Mouse (Mus musculus): Measurements from ENCODE around the gene Cerk. TPM values are rescaled to one million over a fixed set of nuclear protein-coding genes. Genes with fewer than 3 reads are reported as not detected.
"Not testable (repeated sequence)": the region's sequence is repeated elsewhere in the genome, so short reads cannot be mapped to it uniquely, and the experiment has no call there.

The Cerk gene
- polyA plus RNA-seq, 1 experiment from 2014 or later: 12.4 TPM

DNA sequence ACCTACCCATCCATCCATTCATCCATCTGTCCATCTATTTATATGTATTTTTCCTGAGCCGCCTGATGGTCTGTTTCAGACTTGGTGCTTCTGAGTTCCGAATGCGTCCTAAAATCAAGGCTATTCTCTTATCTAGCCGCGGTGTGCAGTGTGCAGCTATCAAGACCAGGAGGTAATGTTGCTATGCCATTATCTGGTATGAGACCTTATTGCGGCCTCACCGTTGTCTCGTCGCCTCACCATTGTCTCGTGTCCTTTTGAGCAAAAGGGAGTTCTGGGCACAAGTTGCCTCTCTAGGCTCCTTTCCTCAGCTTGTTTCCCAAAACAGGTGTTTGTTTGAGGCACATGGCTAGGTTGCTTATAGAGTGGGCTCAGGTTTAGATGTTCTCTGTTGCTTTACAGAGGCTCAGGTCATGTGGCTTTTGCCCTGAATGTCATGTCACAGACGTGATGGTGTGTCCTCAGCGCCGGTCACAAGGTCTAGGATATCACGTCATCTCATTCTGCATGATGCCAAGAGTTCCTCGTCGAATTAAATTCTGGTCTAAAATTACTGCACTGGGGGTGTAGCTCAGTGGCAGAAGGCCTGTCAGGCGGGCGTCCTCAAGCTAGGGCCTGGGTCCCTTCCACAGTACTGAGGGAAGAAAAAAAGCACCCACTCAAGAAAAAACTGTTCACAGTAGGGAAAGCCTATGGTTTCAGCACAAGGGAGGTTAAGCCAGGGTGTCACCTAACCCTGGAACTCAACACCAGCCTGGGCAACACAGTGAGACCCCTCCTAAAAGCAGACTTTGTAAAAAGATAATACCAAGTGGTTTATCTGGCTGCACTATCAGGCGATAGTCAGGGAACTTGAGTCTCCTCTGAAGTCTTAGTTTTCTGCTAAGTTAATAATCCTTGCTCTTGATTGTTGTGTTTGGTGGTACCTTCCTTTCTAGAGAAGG lies 81.3 kb downstream of the Cerk start:
- H3K27ac ChIP-seq: no peak overlapping the region
- H3K36me3 ChIP-seq: 0 out of 2 replicates have a peak, but pooled peaks cover 16% of the 10 kb centered on the region
- no peaks in the 10 kb centered on the region for H3K9me3 ChIP-seq (replicated peaks)
- H3K4me3 ChIP-seq (replicated peaks): no peak overlapping the region
- no peaks in the 10 kb centered on the region for H3K27me3 ChIP-seq
- WGBS: 86% methylated on average over 19 of the region's 19 CpGs
- H3K4me1 ChIP-seq: peaks cover 10% of the 10 kb centered on the region
- no peak overlapping the region for H3K4me2 ChIP-seq
- no peak for ATAC-seq (replicated peaks; ENCODE audit: low FRiP score)
- H3K9ac ChIP-seq: no peak overlapping the region

DNA sequence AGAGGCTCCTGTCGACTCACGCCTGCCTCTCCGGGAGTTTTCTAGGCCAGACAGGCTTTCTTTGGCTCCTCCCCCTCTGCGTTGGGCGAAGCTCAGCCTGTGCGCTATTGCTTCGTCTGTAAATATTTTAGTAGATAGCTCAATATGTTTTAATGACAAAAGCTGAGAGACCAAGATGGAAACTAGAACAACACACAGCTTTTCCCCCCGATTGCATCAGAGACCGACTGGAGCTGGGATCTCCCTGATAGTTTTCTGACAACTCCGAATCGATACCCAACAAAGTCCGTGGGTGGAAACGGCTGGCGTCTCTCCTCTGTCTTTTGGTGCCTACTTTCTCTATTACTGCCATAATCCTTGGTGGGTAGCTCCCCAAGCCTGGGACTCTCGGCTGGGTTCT lies 83.6 kb downstream of the Cerk start:
- Histone ChIP-seq H3K4me2 (no peak overlapping the region), H3K9ac (no peak overlapping the region), H3K27me3 (no peaks in the 10 kb centered on the region), H3K27ac (no peak overlapping the region), H3K9me3 (replicated peaks) (no peaks in the 10 kb centered on the region), H3K36me3 (0 out of 2 replicates have a peak, but pooled peaks cover 16% of the 10 kb centered on the region), H3K4me3 (replicated peaks) (no peak overlapping the region), H3K4me1 (no peaks in the 10 kb centered on the region)
- no peak for ATAC-seq (replicated peaks; ENCODE audit: low FRiP score)
- 88% methylated on average over 15 of the region's 15 CpGs for WGBS

DNA sequence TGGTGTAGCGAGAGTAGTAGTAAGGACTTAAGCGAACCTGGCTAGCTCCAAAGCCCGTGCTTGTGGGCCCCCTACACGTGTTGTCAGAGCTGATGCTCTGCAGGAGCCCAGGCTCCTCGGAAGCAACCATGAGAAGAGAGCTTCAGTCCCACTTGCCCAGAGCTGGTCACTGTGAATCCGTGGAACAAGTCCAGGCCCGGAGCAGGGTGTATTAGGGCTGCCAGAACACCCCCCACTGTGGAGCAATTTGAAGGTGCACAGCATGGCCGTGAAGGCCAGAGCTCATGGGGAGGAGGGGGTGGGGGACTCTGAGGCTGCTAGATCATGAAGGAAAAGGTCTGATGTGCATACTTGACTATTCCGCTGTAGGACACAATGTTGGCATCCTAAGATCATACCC lies 84.4 kb downstream of the Cerk start:
- no peak for ATAC-seq (replicated peaks; ENCODE audit: low FRiP score)
- WGBS: 90% methylated on average over 9 of the region's 9 CpGs

DNA sequence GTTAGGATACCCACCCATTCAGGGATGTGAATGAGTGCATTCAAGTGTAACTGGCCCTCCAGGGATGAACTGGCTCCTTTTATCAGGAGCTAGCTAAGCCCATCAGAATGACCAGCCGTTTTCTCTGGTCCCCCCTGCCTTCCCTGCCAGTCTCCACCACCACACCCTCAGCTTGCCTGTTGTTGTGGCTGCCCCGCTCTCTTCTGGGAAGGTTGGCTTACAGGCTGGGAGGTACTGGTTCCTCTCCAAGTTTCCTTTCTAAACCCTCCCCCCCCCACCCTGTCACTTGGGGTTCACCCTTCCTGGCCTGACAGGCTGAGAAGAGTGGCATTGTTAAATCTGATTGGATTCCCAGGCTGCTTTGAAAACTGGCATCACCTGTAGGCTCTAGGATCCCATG lies 88.1 kb downstream of the Cerk start:
- Histone ChIP-seq H3K9ac (no peak overlapping the region), H3K4me1 (peaks cover 11% of the 10 kb centered on the region; the same call in 1 of the 2 replicates), H3K9me3 (replicated peaks) (no peaks in the 10 kb centered on the region), H3K4me3 (replicated peaks) (no peak overlapping the region), H3K36me3 (peaks cover 15% of the 10 kb centered on the region; the same call in 1 of the 2 replicates), H3K27ac (no peak overlapping the region), H3K27me3 (no peaks in the 10 kb centered on the region), H3K4me2 (no peak overlapping the region)
- ATAC-seq (replicated peaks; ENCODE audit: low FRiP score): no peak
- WGBS: 61% methylated on average over 2 of the region's 2 CpGs

More for the DNA sequence above, 84.4 kb downstream of the Cerk start:
- Histone ChIP-seq H3K27ac (no peak overlapping the region), H3K4me3 (replicated peaks) (no peak overlapping the region), H3K9ac (no peak overlapping the region), H3K4me2 (no peak overlapping the region), H3K27me3 (no peaks in the 10 kb centered on the region), H3K9me3 (replicated peaks) (no peaks in the 10 kb centered on the region), H3K4me1 (no peaks in the 10 kb centered on the region), H3K36me3 (0 out of 2 replicates have a peak, but pooled peaks cover 16% of the 10 kb centered on the region)

DNA sequence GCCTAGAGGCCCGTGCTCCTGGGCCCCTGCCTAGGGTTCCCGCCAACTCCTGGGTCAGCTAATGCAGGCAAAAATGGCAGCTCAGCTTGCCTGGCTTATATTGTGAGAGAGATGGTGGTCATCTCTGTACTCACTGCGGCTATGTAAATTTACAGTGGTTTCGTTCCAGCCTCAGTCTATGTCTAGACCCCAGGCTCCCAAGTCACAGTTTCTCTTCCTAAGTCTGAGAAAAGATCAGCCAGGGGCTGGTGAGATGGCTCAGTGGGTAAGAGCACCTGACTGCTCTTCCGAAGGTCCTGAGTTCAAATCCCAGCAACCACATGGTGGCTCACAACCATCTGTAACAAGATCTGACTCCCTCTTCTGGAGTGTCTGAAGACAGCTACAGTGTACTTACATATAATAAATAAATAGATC lies 89.3 kb downstream of the Cerk start:
- H3K27me3 ChIP-seq; ATAC-seq (replicated peaks; ENCODE audit: low FRiP score); H3K9ac ChIP-seq; H3K9me3 ChIP-seq (replicated peaks); H3K4me3 ChIP-seq (replicated peaks); H3K36me3 ChIP-seq; H3K4me2 ChIP-seq: not testable (repeated sequence)
- 94% methylated on average over 5 of the region's 5 CpGs for WGBS
- 0 out of 2 replicates have a peak overlapping the region, but pooled peaks have one; percentile 23 for H3K27ac ChIP-seq
- peaks cover 24% of the 10 kb centered on the region for H3K4me1 ChIP-seq

DNA sequence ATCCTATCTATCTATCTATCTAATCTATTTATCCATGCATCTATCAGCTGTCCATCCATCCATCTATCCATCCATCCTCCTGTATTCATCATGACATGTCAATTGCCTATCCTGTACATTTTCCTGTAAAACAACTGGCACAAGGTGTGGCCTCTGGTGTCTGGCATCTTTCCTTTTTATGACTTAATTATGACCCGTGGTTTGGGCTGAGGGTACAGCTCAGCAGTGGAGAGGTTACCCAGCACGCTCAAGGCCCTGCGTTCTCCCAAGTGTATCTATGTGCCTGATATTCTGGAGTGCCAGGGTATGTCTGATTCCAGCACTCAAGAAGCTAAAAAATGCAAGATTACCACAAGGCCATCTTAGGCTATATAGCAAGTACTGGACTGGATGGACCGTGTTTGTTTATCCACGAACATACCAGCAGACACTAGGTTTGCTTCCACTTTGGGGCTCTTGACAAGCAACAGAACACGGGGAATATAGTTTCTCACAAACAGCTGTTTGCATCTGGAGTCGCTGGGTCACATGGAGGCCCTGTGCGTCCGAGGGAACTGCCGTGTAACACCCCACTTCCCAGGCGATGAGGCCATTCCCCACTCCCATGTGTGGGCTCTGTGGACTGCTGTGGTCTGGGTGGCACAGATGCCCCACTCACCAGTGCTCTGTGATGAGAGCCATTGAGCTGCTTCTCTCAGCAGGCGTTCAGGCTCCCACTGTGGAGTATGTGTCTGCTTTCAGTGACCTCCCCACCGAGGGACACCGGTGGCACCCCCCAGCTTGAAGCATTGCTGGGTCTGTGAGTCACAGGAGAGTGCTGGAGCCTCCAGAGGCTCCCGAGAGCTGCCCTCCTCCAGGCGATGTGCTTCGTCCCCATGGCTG lies 90.0 kb downstream of the Cerk start:
- Histone ChIP-seq H3K4me1 (peaks cover 30% of the 10 kb centered on the region), H3K9me3 (replicated peaks) (no peaks in the 10 kb centered on the region), H3K36me3 (peaks cover 8% of the 10 kb centered on the region), H3K4me3 (replicated peaks) (no peak overlapping the region), H3K27me3 (no peaks in the 10 kb centered on the region), H3K9ac (no peak overlapping the region), H3K4me2 (no peak overlapping the region), H3K27ac (0 out of 2 replicates have a peak overlapping the region, but pooled peaks have one; percentile 23)
- ATAC-seq (replicated peaks; ENCODE audit: low FRiP score): no peak
- 86% methylated on average over 17 of the region's 17 CpGs for WGBS

DNA sequence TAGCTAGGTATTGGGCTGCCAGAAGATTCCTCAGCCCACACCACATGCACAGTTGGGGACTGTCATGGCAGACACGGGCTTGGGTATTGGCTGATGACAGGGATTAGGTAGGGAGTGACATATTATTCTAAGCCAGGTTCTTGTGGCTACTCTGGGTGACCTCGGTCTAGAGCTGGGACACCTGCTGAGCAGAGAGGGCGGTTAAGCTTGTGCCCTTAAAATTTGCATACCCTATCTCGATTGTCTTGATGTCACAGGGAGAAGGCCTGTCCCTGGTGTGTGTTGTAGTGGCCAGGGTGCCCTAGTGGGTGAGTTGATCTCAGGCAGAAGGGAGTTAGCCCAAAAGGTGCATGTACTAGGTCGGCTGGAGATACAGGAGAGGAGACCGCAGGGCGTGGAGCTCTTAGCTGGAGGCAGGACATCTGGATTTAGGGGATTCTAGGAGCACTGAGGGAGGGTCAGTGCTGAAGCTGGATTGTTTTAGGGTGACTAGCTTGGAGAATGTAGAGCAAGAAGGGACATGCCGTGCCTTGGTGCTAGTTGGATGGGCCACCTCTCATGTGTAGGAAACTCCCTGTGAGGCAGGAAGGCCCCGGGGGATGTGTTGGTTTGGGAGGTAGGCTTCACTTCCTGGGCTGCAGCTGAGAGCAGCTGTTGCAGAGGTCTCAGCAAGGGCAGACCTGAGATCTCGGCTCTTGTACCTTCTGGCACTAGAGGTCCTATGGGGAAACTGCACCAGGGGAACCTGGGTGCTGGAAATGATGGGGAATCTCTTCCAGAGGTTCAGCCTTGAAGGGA lies 91.4 kb downstream of the Cerk start:
- WGBS: 71% methylated on average over 10 of the region's 10 CpGs
- no peak for ATAC-seq (replicated peaks; ENCODE audit: low FRiP score)
- H3K9ac ChIP-seq: no peak overlapping the region
- no peaks in the 10 kb centered on the region for H3K9me3 ChIP-seq (replicated peaks)
- no peak overlapping the region for H3K4me3 ChIP-seq (replicated peaks)
- H3K36me3 ChIP-seq: peaks cover 8% of the 10 kb centered on the region
- no peaks in the 10 kb centered on the region for H3K27me3 ChIP-seq
- H3K4me2 ChIP-seq: no peak overlapping the region
- peaks cover 45% of the 10 kb centered on the region for H3K4me1 ChIP-seq
- H3K27ac ChIP-seq: no peak overlapping the region

DNA sequence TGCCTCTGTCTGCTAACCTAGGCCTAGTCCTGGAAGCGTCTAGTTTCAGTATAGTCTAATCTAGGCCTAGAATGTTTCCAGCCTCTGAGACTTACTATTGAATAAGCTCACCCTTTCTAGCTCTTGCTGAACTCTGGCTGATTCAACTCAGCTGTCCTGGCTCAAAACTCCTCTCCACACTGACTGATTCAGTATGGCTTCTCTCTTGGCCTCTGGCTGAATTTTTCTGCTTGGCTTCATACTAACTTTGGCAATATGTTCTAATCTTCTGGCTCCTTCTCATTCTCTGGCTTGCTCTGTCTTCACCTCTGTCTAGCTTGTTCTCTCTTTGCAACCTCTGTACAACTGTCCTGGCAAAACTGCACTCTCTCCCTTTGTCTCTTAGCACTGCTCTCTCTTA lies 92.7 kb downstream of the Cerk start:
- H3K27ac ChIP-seq: peak overlapping the region; percentile 25; the same call in 1 of the 2 replicates
- WGBS: 88% methylated on average over 1 of the region's 1 CpGs
- no peak overlapping the region for H3K4me3 ChIP-seq (replicated peaks)

DNA sequence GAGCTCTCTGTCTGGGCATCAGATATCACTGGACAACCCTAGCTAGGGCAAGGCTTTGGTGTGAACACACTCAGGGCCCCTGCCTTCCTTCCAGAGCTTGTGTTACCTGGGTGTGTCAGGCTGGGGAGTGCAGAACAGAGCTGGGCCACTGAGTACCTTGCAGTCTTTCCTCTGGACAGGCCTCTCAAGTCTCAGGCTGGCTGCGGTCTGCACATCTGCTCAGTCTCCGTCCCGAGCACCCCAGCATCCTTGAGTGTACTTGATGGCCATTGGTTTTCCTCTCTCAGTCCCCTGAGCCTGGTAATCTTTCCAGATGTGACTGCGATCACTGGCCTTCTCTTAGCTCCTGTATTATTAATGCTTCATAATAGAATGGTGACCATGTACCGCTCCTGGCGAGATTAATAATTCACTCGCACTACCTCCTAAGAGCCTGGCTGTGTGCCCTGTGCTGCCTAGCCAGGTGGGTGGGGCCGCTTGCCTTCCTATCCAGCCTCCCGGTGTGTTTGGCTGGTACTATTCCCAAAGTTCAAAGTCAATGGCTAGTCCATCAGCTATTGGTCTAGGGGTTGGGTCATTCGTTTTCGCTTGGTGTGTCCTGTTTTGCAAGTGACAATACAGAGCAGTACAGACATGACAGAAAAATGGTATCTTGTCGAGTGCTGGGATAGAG lies 93.8 kb downstream of the Cerk start:
- no peak for ATAC-seq (replicated peaks; ENCODE audit: low FRiP score)
- 78% methylated on average over 12 of the region's 12 CpGs for WGBS
- H3K27me3 ChIP-seq: no peaks in the 10 kb centered on the region
- H3K9me3 ChIP-seq (replicated peaks): no peaks in the 10 kb centered on the region
- peaks cover 8% of the 10 kb centered on the region for H3K36me3 ChIP-seq
- H3K4me3 ChIP-seq (replicated peaks): no peak overlapping the region
- H3K27ac ChIP-seq: peak overlapping the region; percentile 91
- H3K4me1 ChIP-seq: peaks cover 67% of the 10 kb centered on the region
- no peak overlapping the region for H3K9ac ChIP-seq
- H3K4me2 ChIP-seq: no peak overlapping the region

More for the DNA sequence above, 92.7 kb downstream of the Cerk start:
- Histone ChIP-seq H3K9ac (no peak overlapping the region), H3K4me2 (no peak overlapping the region), H3K27me3 (no peaks in the 10 kb centered on the region), H3K9me3 (replicated peaks) (no peaks in the 10 kb centered on the region), H3K4me1 (peaks cover 56% of the 10 kb centered on the region), H3K36me3 (peaks cover 8% of the 10 kb centered on the region)
- no peak for ATAC-seq (replicated peaks; ENCODE audit: low FRiP score)

DNA sequence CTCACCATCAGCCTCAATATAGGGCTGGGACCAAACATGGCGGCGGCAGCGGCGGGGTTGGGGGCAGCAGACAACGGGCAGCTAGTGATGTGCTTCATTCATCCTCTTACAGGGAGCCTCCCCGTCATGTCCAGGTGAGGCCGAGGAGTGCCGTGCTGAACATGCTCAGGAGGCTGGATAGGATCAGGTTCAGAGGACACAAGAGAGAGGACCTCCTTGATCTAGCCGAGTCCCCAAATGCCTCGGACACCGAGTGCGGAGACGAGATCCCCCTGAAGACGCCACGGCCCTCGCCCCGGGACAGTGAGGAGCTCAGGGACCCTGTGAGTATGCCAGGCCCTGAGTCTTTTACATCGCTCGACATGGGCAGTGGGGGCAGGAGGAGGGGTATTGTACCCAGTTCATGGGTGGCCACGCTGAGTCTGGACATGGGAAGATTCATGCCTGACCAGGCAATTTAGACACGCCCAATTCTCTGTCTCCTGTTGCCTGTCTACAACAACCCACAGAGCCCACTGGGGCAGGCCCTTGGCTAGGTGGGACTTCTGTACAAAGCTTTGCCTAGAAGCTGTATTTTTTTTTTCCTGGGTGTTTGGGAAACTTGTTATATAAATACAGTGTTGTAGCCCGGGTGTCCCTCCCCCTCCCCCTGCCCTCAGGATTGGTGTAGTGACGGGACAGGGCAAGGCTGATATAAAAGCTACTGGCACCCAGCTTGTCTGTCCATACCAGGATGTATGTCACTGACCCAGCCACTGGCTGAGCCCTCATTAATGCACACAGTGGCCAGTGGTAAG lies 94.5 kb downstream of the Cerk start:
- H3K4me3 ChIP-seq (replicated peaks): no peak overlapping the region
- H3K36me3 ChIP-seq: peaks cover 8% of the 10 kb centered on the region
- no peak for ATAC-seq (replicated peaks; ENCODE audit: low FRiP score)
- no peaks in the 10 kb centered on the region for H3K27me3 ChIP-seq
- peak overlapping the region; percentile 91 for H3K27ac ChIP-seq
- peaks cover 73% of the 10 kb centered on the region for H3K4me1 ChIP-seq
- 83% methylated on average over 23 of the region's 23 CpGs for WGBS
- 0 out of 2 replicates have a peak overlapping the region, but pooled peaks have one; percentile 2 for H3K9ac ChIP-seq
- no peaks in the 10 kb centered on the region for H3K9me3 ChIP-seq (replicated peaks)
- H3K4me2 ChIP-seq: no peak overlapping the region

Measured in kidney, embryonic 15.5 days (tissue).